Mouse (Mus musculus) ES-Bruce4 (cell line): ENCODE measurements around the gene Grn. TPM values are rescaled to one million over a fixed set of nuclear protein-coding genes. Genes with fewer than 3 reads are reported as not detected.

Experiments
- H3K27ac ChIP-seq: 2 replicates; pipeline ENCODE4 v1.5.1; 2012; ENCODE audit warnings: low read length, inconsistent platforms; ENCODE audit not compliant: insufficient read depth
- H3K27me3 ChIP-seq: 2 replicates; pipeline ENCODE4 v1.6.1; 2012; ENCODE audit warnings: mild to moderate bottlenecking, low read length, inconsistent platforms; ENCODE audit not compliant: control insufficient read depth, poor library complexity, insufficient read depth, severe bottlenecking
- H3K36me3 ChIP-seq: 2 replicates; pipeline ENCODE4 v1.6.1; 2012; ENCODE audit warnings: inconsistent platforms, mild to moderate bottlenecking, low read length, moderate library complexity; ENCODE audit not compliant: control insufficient read depth, poor library complexity, insufficient read depth, severe bottlenecking
- H3K4me1 ChIP-seq: one replicate; pipeline ENCODE4 v1.8.1; 2011; ENCODE audit warnings: low read length; ENCODE audit not compliant: control insufficient read depth, insufficient read depth
- H3K4me3 ChIP-seq: 2 replicates; pipeline ENCODE4 v1.5.1; 2011; ENCODE audit warnings: low read depth, mild to moderate bottlenecking, low read length
- H3K9ac ChIP-seq: 2 replicates; pipeline ENCODE4 v1.6.1; 2012; ENCODE audit warnings: low read depth, mild to moderate bottlenecking, inconsistent platforms; ENCODE audit not compliant: poor library complexity, severe bottlenecking
- H3K9me3 ChIP-seq: replicated peaks from 2 replicates; pipeline ENCODE4 v1.6.1; 2012; ENCODE audit warnings: mild to moderate bottlenecking, low read length, inconsistent platforms; ENCODE audit not compliant: control insufficient read depth, poor library complexity, insufficient read depth, severe bottlenecking
- CTCF ChIP-seq: IDR thresholded peaks from one replicate; pipeline ENCODE4 v1.8.1; 2011; ENCODE audit warnings: low read depth, low read length
- EP300 ChIP-seq: IDR thresholded peaks from 2 replicates; pipeline ENCODE4 v1.6.1; 2011; ENCODE audit warnings: low read depth, low read length; ENCODE audit not compliant: insufficient read depth
- POLR2A ChIP-seq: IDR thresholded peaks from one replicate; pipeline ENCODE4 v1.8.1; 2011; ENCODE audit warnings: low read length; ENCODE audit not compliant: insufficient read depth
- polyA plus RNA-seq: library from polyadenylated mRNA; stranded (reverse); fragments of >200 nt; gene quantifications from 2 replicates; pipeline ENCODE4 v1.2.4, GENCODE M21; 2011; ENCODE audit warnings: low read depth; ENCODE audit not compliant: missing spikeins, insufficient read depth, insufficient read length

Gene Grn
- polyA plus RNA-seq, 1 experiment, result 68.4 TPM

- peaks cover 7% of the 10 kb centered on the region for H3K4me1 ChIP-seq
- H3K9me3 ChIP-seq, result no peaks in the 10 kb centered on the region
- H3K27me3 ChIP-seq, result no peaks in the 10 kb centered on the region
- no peak overlapping the region for H3K27ac ChIP-seq
- H3K36me3 ChIP-seq, result peaks cover 25% of the 10 kb centered on the region
- H3K4me3 ChIP-seq, result peak overlapping the region; percentile 25
- no peak for TF ChIP-seq POLR2A
- H3K9ac ChIP-seq, result peak overlapping the region; percentile 30; the same call in 1 of the 2 replicates
Observed at GRCm38 (mm10) chr11:102399610-102400072, 30.5 kb upstream of the Grn start.

DNA sequence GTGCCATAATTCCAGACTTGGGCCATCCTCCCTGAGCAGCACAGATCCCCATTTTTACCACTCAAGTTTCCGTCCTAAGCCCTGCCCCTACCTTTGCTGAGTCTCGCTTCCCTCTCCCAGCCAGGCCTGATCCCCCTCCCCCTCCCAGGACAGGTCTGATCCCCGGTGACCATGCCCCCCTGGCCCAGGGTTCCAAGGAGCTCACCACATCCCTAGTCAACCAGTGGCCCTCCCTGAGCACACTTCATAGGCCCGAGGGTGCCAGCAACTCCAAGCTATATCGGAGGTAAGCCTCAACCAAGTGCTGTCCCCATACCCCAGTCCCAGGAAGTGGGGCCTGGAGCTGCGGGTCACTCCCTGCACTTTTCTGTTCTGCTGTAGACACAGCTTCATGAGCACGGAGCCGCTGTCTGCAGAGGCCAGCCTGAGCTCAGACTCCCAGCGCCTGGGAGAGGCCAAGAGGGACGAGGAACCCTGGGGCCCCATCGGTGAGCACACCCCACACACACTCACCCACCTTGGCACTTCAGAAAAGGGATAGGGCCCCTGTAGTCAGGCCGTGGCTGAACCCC, 29.5 kb upstream of the Grn start:
- no peak overlapping the region for H3K27ac ChIP-seq
- no peak overlapping the region for H3K4me3 ChIP-seq
- H3K9ac ChIP-seq, result no peak overlapping the region
- TF ChIP-seq CTCF (no peak), POLR2A (no peak), EP300 (no peak)
- H3K27me3 ChIP-seq, result no peaks in the 10 kb centered on the region
- H3K4me1 ChIP-seq, result peaks cover 7% of the 10 kb centered on the region
- no peaks in the 10 kb centered on the region for H3K9me3 ChIP-seq
- H3K36me3 ChIP-seq, result peaks cover 35% of the 10 kb centered on the region

GRCm38 (mm10) chr11:102401898-102402500, 28.1 kb upstream of the Grn start:
- TF ChIP-seq EP300 (no peak), CTCF (no peak), POLR2A (no peak)
- Histone ChIP-seq H3K4me3 (no peak overlapping the region), H3K9ac (no peak overlapping the region), H3K36me3 (peaks cover 39% of the 10 kb centered on the region), H3K4me1 (peaks cover 8% of the 10 kb centered on the region), H3K27me3 (no peaks in the 10 kb centered on the region), H3K9me3 (no peaks in the 10 kb centered on the region), H3K27ac (no peak overlapping the region)

GRCm38 (mm10) chr11:102403657-102404056, 26.5 kb upstream of the Grn start:
- TF ChIP-seq POLR2A, result no peak
- TF ChIP-seq EP300, result no peak
- TF ChIP-seq CTCF, result no peak
- Histone ChIP-seq H3K36me3 (peaks cover 39% of the 10 kb centered on the region), H3K27ac (no peak overlapping the region), H3K4me1 (peaks cover 8% of the 10 kb centered on the region), H3K27me3 (no peaks in the 10 kb centered on the region), H3K4me3 (no peak overlapping the region), H3K9ac (no peak overlapping the region), H3K9me3 (no peaks in the 10 kb centered on the region)

- H3K9ac ChIP-seq, result no peak overlapping the region
- H3K36me3 ChIP-seq, result peaks cover 39% of the 10 kb centered on the region
- no peaks in the 10 kb centered on the region for H3K27me3 ChIP-seq
- TF ChIP-seq POLR2A, result no peak
- TF ChIP-seq CTCF, result no peak
- no peak for TF ChIP-seq EP300
- H3K4me3 ChIP-seq, result no peak overlapping the region
- no peaks in the 10 kb centered on the region for H3K9me3 ChIP-seq
- peaks cover 8% of the 10 kb centered on the region for H3K4me1 ChIP-seq
- no peak overlapping the region for H3K27ac ChIP-seq
Observed at GRCm38 (mm10) chr11:102404161-102405010, 25.7 kb upstream of the Grn start.

GRCm38 (mm10) chr11:102405544-102406285, 24.4 kb upstream of the Grn start:
- TF ChIP-seq CTCF (no peak), POLR2A (no peak), EP300 (no peak)
- H3K9me3 ChIP-seq, result no peaks in the 10 kb centered on the region
- H3K27me3 ChIP-seq, result no peaks in the 10 kb centered on the region
- H3K36me3 ChIP-seq, result peaks cover 39% of the 10 kb centered on the region
- H3K27ac ChIP-seq, result no peak overlapping the region
- H3K9ac ChIP-seq, result peak overlapping the region; percentile 91
- H3K4me3 ChIP-seq, result peak overlapping the region; percentile 98
- peaks cover 4% of the 10 kb centered on the region for H3K4me1 ChIP-seq
